Mouse (Mus musculus) adrenal gland, adult (tissue): ENCODE results near the gene Slc35f3.

Experiments
- DNase-seq, 2 experiments: peaks; one replicate each; pipeline ENCODE4 v3.0.0; 2022 to 2023; ENCODE audit warnings: low spot score in 1 of 2; ENCODE audit not compliant: inconsistent age in 2 of 2

Gene Slc35f3

GRCm38 (mm10) chr8:126326731-126327130, 28.4 kb downstream of the Slc35f3 start:
- DNase-seq: no peak

GRCm38 (mm10) chr8:126327786-126328185, 29.4 kb downstream of the Slc35f3 start:
- DNase-seq: no peak

- DNase-seq: no peak
Measured at GRCm38 (mm10) chr8:126338864-126339263, 40.5 kb downstream of the Slc35f3 start.

GRCm38 (mm10) chr8:126339357-126339756, 41.0 kb downstream of the Slc35f3 start:
- DNase-seq: no peak

GRCm38 (mm10) chr8:126341200-126341599, 42.8 kb downstream of the Slc35f3 start:
- DNase-seq: no peak

- no peak for DNase-seq
Measured at GRCm38 (mm10) chr8:126343427-126343826, 45.1 kb downstream of the Slc35f3 start.

- no peak for DNase-seq
Measured at GRCm38 (mm10) chr8:126345100-126345499, 46.7 kb downstream of the Slc35f3 start.

- no peak for DNase-seq
Measured at GRCm38 (mm10) chr8:126353259-126353658, 54.9 kb downstream of the Slc35f3 start.

GRCm38 (mm10) chr8:126357946-126358345, 59.6 kb downstream of the Slc35f3 start:
- DNase-seq: no peak

- peak in 1 of 2 experiments; percentile 48 for DNase-seq
Measured at GRCm38 (mm10) chr8:126359296-126359695, 60.9 kb downstream of the Slc35f3 start.

- DNase-seq: no peak
Measured at GRCm38 (mm10) chr8:126360106-126360505, 61.7 kb downstream of the Slc35f3 start.

GRCm38 (mm10) chr8:126360701-126361100, 62.3 kb downstream of the Slc35f3 start:
- DNase-seq: peak in 1 of 2 experiments; percentile 40

GRCm38 (mm10) chr8:126366251-126366650, 67.9 kb downstream of the Slc35f3 start:
- DNase-seq: no peak

- DNase-seq: no peak
Measured at GRCm38 (mm10) chr8:126368349-126369054, 70.1 kb downstream of the Slc35f3 start.

- DNase-seq: no peak
Measured at GRCm38 (mm10) chr8:126371871-126372270, 73.5 kb downstream of the Slc35f3 start.

- no peak for DNase-seq
Measured at GRCm38 (mm10) chr8:126379580-126379979, 81.2 kb downstream of the Slc35f3 start.

- no peak for DNase-seq
Measured at GRCm38 (mm10) chr8:126380141-126380540, 81.8 kb downstream of the Slc35f3 start.

- no peak for DNase-seq
Measured at GRCm38 (mm10) chr8:126381299-126381698, 82.9 kb downstream of the Slc35f3 start.

- DNase-seq: peak in 1 of 2 experiments; percentile 26
Measured at GRCm38 (mm10) chr8:126382216-126382615, 83.9 kb downstream of the Slc35f3 start.

- peak; percentile 33 to 74 for DNase-seq
Measured at GRCm38 (mm10) chr8:126382749-126383148, 84.4 kb downstream of the Slc35f3 start.

- DNase-seq: no peak
Measured at GRCm38 (mm10) chr8:126387566-126387965, 89.2 kb downstream of the Slc35f3 start.

- no peak for DNase-seq
Measured at GRCm38 (mm10) chr8:126391541-126391940, 93.2 kb downstream of the Slc35f3 start.

GRCm38 (mm10) chr8:126395386-126395785, 97.0 kb downstream of the Slc35f3 start:
- no peak for DNase-seq
